Mouse (Mus musculus): ENCODE results near the gene Gnptg.

Gene Gnptg

DNA sequence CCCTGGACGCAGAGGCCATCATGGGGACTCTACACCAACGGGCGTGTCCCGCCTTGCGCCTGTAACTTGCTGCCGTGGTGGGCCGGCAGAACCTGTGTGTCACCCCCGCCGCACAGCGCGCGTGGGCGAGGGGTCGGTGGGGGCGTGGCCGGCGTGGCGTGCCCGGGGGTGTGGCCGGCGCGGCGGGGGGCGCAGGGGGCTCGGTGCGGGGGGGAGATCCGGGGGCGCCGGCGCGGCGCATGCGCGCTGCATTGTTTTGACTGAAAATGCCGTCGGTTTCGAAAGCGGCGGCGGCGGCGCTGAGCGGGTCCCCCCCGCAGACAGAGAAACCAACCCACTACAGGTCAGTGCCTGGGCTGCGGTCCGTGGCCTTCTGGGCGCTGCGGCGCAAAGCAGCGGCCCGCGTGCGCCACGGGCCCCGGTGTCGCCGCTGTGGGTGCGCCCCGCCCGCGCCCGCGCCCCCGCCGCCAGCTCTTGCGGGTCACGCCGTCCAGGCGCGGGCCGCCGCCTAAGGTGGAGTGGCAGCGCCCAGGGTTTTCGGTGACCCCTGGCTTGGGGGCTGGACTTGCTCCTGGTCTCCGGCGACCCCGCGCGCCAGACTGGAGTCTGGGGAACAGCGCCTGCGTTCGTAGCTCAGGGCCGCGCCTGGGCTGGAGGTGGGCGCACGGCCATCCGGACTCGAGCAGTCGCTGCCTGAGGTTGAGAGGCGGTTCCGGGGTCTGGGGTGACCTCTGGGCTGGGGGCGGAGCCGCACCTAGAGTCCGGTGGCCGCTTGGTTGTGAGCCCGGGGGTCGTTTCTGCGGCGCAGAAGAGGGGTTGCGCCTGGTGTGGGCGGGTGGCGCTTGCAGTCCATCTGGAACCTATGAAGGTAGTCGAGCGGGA is 51.5 kb downstream of the Gnptg start, which contains the start of gene Unkl:
Gene Unkl, plus strand, starts transcription at position 248 of the 882 bp plus-strand sequence.
- peak; percentile 46 for DNase-seq (ENCODE audit: low read depth, low spot score)

DNA sequence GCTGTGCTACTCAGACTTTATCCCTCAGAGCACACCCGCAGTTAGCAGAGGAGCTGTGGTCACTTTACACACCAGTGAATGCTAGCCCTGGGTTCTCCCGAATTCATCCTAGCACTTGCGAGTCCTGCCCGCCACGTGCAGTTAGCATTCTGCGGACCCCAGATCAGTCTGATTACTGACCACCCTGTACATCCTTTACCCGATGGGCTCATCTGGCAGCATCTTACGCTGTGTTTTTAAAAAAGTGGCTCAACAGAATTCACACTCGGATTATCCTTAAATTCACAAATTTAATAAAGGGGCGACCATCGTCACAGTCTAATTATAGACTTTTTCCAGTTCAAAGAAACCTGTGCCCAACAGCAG is 52.2 kb downstream of the Gnptg start:
- no peak for DNase-seq (ENCODE audit: low read depth, low spot score)

DNA sequence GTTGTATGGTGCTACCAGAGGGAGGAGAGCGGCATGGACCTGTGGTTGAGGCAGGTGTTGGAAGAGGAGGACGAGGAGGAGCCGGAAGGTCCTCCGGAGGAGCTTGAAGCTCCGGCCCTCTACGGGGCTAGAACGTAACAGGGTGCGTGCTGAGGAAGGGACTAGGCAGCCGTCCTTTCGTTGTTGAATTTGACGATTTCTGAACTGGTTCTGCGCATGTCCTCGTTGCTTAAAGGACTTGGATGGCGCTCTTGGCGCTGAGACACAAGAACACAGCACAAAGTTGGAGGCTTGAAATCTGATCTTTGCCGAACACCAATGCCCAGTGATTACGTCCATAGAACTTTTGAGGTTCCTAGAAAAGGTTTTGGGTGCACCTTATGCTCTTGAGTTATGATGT is 55.0 kb downstream of the Gnptg start:
- DNase-seq (ENCODE audit: low read depth, low spot score) = no peak

DNA sequence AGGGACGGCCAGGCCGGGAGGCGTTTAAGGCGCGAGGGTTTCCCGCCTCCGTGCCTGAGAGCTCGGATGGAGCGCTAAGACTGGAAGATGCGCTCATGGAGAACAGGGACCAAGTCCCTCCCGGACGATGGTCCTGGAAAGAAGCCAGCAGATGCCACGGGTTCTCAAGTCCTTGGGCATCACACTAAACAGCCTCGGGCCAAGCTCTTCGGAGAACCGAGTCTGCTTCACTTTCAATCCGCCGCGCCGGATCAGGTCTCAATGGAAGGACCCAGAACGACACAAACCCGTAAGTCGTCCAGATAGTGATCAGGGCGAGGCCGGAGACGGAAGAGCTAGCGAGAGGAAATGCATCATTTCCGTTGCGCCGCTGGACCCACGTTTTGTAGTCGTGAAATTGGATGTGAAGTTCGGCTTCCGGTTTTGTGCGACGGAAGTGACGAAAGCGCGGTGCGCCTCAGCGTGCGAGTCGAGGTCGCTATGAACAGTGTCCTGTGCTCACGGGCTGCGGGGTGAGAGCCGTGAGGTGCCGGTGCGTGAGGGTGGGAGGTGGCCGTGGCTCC is 55.7 kb downstream of the Gnptg start, which contains the start of gene BC003965:
Gene BC003965, plus strand, starts transcription at position 426 of the 563 bp plus-strand sequence.
- peak; percentile 99 for DNase-seq (ENCODE audit: low read depth, low spot score)

Measured in embryo, embryonic 11.5 days (tissue).